Mouse (Mus musculus): ENCODE data around the gene Klhl29.

DNA sequence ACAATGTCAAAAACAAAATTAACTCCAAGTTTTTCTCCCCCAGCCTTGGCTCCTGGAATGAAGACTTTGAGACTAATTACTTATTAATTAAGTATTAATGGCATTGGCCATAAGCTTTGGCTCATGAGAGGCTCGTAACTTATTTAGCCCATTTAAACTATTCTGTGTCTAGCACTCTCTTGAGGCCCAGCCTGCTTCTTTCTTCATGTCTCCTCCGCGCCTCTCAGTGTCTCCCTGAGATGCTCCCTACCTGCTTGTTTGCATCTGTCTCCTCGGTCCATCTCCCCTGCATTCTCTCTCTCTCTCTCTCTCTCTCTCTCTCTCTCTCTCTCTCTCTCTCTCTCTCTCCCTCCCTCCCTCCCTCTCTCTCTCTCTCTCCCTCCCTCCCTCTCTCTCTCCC lies 294.0 kb downstream of the Klhl29 start:
- TF ChIP-seq CTCF (IDR thresholded peaks at IDR 0.05; ENCODE audit: control insufficient read depth, insufficient read depth, insufficient read length): no peak
- no peak for TF ChIP-seq MAX (IDR thresholded peaks at IDR 0.05)
- no peak for TF ChIP-seq CEBPB (IDR thresholded peaks at IDR 0.05; ENCODE audit: low read depth)
- no peak for TF ChIP-seq MYOG (IDR thresholded peaks at IDR 0.05; ENCODE audit: control insufficient read depth, extremely low read depth, insufficient read length)
- no peak for TF ChIP-seq USF1 (IDR thresholded peaks at IDR 0.05; ENCODE audit: low read depth)

All from C2C12 (cell line).